Mouse (Mus musculus) heart, adult 18-20 months (tissue): ENCODE results near the gene Snph. TPM values are rescaled to one million over a fixed set of nuclear protein-coding genes. Genes with fewer than 3 reads are reported as not detected.
"Not testable (repeated sequence)": the region's sequence is repeated elsewhere in the genome, so short reads cannot be mapped to it uniquely, and the experiment has no call there.

Experiments
- DNase-seq, 2 experiments: peaks; one replicate each; pipeline ENCODE4 v3.0.0; 2021 to 2022; ENCODE audit warnings: mixed read lengths in 1 of 2
- long read RNA-seq, 2 experiments: library from polyadenylated mRNA; stranded (forward); transcript quantifications; one replicate each; pipeline ENCODE4 v2.0.0; 2021
- total RNA-seq, 2 experiments: library from RNA; stranded (reverse); gene quantifications; 2 replicates each; pipeline ENCODE4 v1.2.3; 2021

The Snph gene
- total RNA-seq = 1 to 10 TPM; 4.7 to 4.9 TPM
- long read RNA-seq, experiment 1, partial matches to known transcripts = 0 of 4 reads
- long read RNA-seq, experiment 1, other reads (novel, unspliced or antisense) = 3 of 4 reads
- long read RNA-seq, experiment 2, partial matches to known transcripts = 0 of 2 reads
- long read RNA-seq, experiment 2, other reads (novel, unspliced or antisense) = 2 of 2 reads

DNA sequence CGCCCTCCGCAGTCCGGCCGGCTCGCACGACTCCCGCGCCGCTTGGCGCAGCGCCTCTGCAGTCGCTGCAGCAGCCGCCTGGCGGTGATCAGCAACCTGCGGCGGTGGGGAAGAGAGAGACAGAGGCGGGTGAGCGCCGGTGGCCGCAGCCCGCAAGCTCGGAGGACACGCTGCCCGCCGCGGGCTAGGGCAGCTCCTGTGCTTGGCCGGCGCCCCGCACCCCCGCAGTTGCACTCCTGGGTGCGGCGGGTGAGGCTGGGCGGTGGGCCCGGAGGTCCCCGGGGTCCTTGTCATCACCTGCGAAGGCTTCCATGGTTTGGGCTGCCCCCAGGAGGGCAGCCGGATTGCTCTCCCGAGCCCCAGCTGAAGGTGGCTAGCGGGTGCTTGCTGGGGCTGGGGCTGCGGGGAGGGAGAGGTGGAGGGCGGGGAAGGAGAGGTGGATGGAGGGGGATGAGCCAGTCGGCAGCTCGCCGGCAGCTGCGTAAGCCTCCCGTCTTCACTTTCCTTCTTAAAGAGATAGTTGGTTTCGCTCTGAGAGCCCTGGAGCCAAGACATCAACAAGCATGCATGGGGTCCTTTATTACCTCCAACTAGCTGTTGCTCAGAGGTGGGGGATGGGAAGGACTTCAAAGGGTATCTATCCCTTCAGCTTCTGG, at the start of gene Snph:
Gene Snph, minus strand, starts transcription at position 435 of the 656 bp plus-strand sequence.
- peak; percentile 57 to 71 for DNase-seq

- peak in 1 of 2 experiments; percentile 8 for DNase-seq
Measured at GRCm38 (mm10) chr2:151676234-151676633, 43.8 kb upstream of the Snph start.

- no peak for DNase-seq
Measured at GRCm38 (mm10) chr2:151670968-151671329, 38.6 kb upstream of the Snph start.

DNA sequence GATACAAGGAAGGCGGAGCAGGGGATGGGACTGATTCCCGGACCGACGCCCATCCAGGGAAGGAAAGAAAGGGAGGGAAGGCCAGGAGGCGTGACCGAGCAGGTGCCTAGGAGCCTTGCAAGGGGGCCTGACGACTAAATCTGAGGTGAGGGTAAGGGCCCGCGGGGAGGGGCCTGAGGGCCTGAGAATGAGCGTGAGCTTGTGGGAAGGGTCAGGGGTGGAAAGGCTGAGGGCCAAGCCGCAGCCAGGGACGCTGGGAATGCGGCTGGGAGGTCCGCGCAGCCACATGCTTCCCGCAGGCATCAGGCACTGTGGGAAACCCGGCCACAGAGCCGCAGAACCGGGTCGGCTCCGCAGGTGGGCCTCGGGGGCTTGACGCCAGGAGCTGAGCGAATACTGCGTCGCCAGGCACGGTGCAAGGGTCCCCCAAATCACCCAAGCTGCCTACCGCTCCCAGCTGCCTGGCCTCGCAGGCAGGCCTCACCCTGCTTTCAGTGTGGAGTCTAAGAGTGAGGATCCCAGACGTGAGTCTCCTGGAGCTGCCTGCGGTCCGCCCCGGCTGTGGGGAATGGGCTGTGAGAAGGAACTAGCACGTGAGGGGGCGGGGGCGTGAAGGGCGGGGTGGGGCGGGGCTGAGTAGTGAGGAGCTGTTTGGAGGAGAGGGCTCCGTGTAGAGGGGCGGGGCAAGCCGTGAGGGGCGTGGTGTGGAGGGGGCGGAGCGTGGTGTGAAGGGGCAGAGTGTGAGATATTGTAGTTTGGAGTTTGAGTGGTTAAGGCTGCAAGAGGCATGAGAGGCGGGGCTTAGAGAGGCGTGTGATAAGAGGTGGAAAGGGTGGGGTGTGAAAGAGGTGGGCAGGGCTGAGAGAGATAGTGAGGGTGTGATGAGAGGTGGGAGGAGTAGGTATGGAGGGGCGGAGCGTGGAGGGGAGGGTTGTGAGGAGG, 37.9 kb upstream of the Snph start:
- DNase-seq = no peak

- no peak for DNase-seq
Measured at GRCm38 (mm10) chr2:151668433-151668832, 36.0 kb upstream of the Snph start, which contains the start of gene Rad21l. TSS of gene Rad21l (minus strand) at chr2:151668533.

- DNase-seq = no peak
Measured at GRCm38 (mm10) chr2:151652053-151652452, 19.7 kb upstream of the Snph start.

GRCm38 (mm10) chr2:151636015-151636402, 3.6 kb upstream of the Snph start:
- no peak for DNase-seq

DNA sequence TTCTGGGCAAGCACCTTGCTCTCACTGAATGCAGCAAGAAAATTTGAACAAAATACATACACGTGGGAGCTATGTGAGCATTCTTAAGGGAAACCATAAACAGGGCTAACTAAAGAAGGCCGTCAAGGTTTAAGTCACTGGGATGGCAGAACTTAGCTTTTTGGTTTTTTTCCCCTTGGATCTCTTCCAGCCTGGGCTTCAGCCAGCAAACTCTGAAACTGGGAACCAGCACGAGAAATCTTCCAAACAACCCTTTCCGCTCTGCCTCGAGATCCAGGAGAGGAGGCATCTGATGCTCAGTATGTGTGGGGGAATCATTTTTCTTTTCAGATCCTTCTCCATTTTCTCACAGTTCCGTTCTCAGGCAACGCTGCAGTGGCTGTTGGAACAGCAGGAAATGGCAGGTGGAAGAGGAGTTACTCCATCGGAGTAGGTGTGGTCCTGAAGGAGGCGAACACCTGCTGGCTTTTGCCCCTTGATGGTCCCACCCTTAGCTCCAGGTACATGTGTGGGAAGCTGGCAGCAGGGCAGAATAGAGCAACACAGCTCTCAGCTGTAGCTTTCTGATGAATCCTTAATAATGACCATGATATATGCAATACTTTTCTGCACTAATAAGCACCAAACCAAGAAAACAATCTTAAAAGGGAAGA, 3.1 kb upstream of the Snph start:
- DNase-seq = no peak

- DNase-seq = no peak
Measured at GRCm38 (mm10) chr2:151634903-151635302, 2.5 kb upstream of the Snph start.

- DNase-seq = no peak
Measured at GRCm38 (mm10) chr2:151632982-151633381, 589 bp upstream of the Snph start.

DNA sequence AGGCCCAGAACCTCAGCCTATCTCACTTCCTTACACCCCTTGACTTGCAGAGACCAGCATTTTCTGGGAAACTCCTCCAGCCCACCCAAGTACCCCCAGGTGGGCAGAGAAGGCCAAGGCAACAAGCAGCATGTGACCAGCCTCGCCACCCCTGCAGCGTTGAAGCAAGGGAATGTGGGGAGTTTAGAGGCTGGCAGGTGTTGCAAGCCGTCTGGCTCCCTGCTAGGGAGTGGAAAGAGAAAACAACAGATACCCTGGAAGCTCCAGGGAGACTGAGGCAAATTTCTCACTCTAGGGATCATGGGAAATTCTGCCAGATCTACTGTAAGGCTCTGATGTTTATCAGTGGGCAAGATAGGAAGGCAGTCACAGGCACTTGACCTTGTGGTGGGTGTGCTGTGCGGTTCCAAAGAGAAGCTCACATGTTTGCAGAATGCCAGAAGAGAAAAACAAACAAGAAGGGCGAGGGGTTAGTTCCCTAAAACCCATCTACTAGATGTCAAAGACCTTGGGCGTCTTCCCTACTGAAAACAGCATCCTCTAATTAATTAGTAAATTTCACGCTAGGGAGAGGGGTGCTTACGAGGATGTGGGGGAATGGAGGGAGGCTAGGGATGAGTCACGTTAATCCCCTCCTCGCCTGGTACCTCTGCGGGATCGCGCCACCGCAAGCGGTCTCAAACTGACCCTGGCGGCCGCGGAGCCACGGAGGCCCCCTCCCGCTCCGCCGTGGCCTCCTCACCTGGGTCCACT, 811 bp downstream of the Snph start:
- DNase-seq = no peak

- no peak for DNase-seq
Measured at GRCm38 (mm10) chr2:151629310-151629709, 3.1 kb downstream of the Snph start.

DNA sequence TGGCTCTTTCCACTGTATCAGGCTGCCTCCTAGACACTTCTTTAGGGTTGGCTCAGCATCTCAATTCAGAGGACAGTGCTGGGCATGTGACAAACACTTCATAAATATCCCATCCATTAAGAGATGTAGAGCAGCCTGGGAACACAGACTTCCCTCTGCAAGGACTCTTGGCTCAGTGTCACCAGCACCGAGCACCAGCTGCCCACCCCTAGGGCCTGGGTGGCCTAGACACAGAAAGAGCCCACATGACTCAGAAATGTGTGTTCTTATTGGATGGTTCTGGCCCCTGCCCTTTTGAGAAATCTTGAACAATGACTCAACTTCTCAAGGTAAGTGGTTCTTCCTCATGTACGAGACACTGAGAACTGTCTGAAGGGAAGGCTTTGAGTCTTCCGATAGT, 4.4 kb downstream of the Snph start:
- no peak for DNase-seq

DNA sequence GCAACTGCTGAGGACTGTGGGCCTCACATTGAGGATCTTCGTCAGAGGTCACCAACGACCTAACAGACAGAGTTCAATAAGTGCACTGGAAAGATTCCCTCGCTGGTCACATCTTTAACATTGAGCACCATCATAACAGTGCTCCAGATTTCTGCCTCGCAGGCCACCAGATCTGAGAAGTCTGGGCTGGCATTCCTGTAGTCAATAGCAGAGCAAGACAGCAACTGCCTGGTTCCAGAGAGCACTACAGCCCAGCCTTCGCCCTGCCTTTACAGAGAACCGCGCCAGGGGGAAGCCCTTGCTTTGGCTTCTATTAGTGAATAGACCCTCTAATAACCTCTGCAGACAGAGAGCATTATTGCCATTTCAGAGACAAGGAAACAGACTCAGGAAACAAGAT, 6.1 kb downstream of the Snph start:
- DNase-seq = no peak

- DNase-seq = no peak
Measured at GRCm38 (mm10) chr2:151623776-151624175, 8.6 kb downstream of the Snph start.

- peak; percentile 14 to 33 for DNase-seq
Measured at GRCm38 (mm10) chr2:151616551-151617329, 15.7 kb downstream of the Snph start.

GRCm38 (mm10) chr2:151615779-151616178, 16.6 kb downstream of the Snph start:
- not testable (repeated sequence) for DNase-seq

- no peak for DNase-seq
Measured at GRCm38 (mm10) chr2:151609974-151610373, 22.4 kb downstream of the Snph start.

DNA sequence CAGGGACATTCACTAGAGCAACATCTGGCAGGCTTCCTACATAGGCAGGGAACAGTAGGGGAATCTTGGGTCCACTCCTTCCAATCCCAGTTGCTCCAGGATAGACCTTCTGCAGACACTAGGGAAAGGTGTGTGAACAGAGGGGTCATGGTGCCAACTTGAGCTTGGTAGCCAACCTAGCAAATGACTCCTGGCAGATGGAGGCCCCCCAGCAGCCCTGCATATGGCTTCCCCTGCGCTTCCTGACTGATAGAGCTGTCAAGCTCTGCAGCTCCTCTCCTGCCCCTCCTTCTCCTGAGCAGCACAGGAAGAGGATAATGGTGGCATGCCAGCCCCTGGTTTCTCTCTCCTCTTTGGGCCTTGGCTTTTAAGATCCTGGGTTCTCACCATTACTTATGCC, 24.0 kb downstream of the Snph start:
- no peak for DNase-seq

DNA sequence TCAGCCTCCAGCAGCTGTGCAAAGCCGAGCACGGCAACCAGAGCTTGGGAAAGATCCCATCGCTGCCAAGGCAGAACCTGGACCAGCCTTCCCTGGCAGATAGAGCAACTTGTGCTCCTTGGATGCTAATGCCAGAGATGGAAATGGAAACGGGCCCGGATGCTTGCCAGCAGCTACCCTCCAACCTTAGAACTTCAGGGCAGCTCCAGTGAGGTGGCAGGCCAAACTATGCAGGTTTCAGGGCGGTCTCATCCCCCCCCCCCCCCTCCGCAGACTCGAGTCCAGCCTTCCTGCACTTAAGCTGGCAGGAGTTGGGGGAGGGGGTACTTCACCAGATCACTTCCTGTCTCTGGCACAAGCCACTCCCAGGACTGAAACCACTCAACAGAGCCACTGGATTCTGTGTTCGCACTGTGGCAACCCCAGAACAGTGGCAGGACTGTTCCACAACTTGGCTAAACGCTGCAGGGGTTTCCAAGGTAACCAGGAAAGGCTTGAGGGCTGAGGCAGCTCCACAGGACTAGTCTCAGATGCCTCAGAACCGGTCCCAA, 26.9 kb downstream of the Snph start:
- DNase-seq = no peak

DNA sequence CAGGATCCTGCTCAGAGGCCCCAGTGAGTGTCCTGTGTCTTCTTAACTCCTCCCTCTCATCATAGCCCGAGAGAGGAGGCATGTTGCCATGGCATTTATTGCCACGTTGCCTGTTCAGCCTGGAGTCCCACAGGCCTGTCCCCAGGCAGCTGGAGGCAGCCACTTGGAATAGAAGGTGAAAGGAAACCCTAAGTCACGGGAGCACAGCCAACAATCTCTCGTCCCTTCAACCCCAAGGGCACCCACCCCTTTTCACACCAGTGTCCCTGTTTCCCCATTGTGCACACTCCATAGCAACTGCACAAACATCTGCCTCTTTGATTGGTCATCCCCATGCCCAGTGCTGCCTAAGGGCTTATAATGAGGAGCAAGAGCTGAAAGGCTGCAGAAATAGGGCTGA, 28.8 kb downstream of the Snph start:
- DNase-seq = no peak
